Mouse (Mus musculus): ENCODE measurements at regions not wholly inside any gene's neighbourhood (a gene's known extent, or its start where the extent isn't known, plus 50 kb on each side); places are given as distances from the start of the nearest gene placed in this dataset.

- TF ChIP-seq TAL1 (IDR thresholded peaks at IDR 0.05; ENCODE audit: low read length), result no peak
- no peak for TF ChIP-seq BHLHE40 (IDR thresholded peaks at IDR 0.05; ENCODE audit: borderline replicate concordance, low read depth, low read length)
- no peak for TF ChIP-seq HCFC1 (IDR thresholded peaks at IDR 0.05; ENCODE audit: low read depth, low read length)
- H3K9me3 ChIP-seq (replicated peaks; ENCODE audit: insufficient read depth, low read length), result no peaks in the 10 kb centered on the region
Measured at GRCm38 (mm10) chr2:171765071-171765470, 278.2 kb downstream of the Cbln4 start.

DNA sequence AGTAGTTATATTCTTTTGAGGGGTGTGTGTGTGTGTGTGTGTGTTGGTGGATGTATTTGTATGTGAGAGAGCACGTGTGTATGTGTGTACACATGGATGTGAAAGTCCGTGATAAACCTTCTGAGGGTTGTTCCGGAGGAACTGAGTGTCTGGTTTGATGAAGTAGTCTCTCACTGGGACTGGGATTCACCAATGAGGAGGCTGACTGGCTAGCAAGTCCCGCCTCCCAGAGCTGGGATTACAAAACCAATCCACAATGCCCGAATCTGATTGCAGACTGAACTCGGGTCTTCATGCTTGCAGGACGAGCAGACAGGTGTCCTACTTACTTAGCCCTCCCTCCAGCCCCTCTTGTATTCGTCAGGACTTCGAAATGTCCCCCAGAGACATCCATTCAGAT lies 289.8 kb downstream of the Cbln4 start:
- Histone ChIP-seq H3K9me3 (replicated peaks; ENCODE audit: insufficient read depth, low read length) (no peaks in the 10 kb centered on the region), H3K27me3 (ENCODE audit: control insufficient read depth in 1 of 2, insufficient read depth in 2 of 2, low read length in 2 of 2) (no peaks in the 10 kb centered on the region), H3K4me3 (ENCODE audit: control insufficient read depth in 1 of 2, insufficient read depth in 1 of 2, low read depth in 2 of 2, low read length in 2 of 2) (no peak overlapping the region), H3K4me1 (ENCODE audit: control insufficient read depth in 1 of 2, insufficient read depth in 2 of 2, low read length in 2 of 2) (no peaks in the 10 kb centered on the region), H3K9ac (ENCODE audit: control insufficient read depth, low read depth, low read length, poor library complexity, severe bottlenecking) (no peak overlapping the region), H3K27ac (ENCODE audit: control insufficient read depth, low read depth, low read length) (no peak overlapping the region), H3K79me2 (ENCODE audit: control insufficient read depth, insufficient read depth, low read length, poor library complexity) (no peaks in the 10 kb centered on the region), H3K36me3 (ENCODE audit: control insufficient read depth in 1 of 2, insufficient read depth in 2 of 2, low read length in 2 of 2) (no peaks in the 10 kb centered on the region)
- no peak for TF ChIP-seq TCF12 (IDR thresholded peaks at IDR 0.05; ENCODE audit: low read depth, low read length)
- TF ChIP-seq ZKSCAN1 (IDR thresholded peaks at IDR 0.05; ENCODE audit: low read depth, low read length), result no peak
- TF ChIP-seq CTCF (IDR thresholded peaks at IDR 0.05 in 2 of 3, conservative IDR thresholded peaks at IDR 0.05 in 1 of 3; ENCODE audit: control insufficient read depth in 1 of 3, insufficient read depth in 1 of 3, low read depth in 2 of 3, low read length in 3 of 3, poor library complexity in 1 of 3, severe bottlenecking in 1 of 3), result no peak
- no peak for TF ChIP-seq MYB (IDR thresholded peaks at IDR 0.05; ENCODE audit: low read depth, low read length)
- TF ChIP-seq POLR2AphosphoS2 (IDR thresholded peaks at IDR 0.05; ENCODE audit: low read length), result no peak
- TF ChIP-seq TBP (IDR thresholded peaks at IDR 0.05; ENCODE audit: low read depth, low read length), result no peak
- TF ChIP-seq MAFK (IDR thresholded peaks at IDR 0.05; ENCODE audit: borderline replicate concordance, low read depth, low read length), result no peak
- no peak for TF ChIP-seq MAX (IDR thresholded peaks at IDR 0.05; ENCODE audit: low read length)
- TF ChIP-seq POLR2AphosphoS5 (IDR thresholded peaks at IDR 0.05; ENCODE audit: borderline replicate concordance, low read depth, low read length), result no peak
- no peak for TF ChIP-seq ELF1 (IDR thresholded peaks at IDR 0.05; ENCODE audit: low read depth, low read length)
- TF ChIP-seq EP300 (IDR thresholded peaks at IDR 0.05; ENCODE audit: low read depth in 1 of 2, low read length in 2 of 2), result no peak
- TF ChIP-seq SIN3A (IDR thresholded peaks at IDR 0.05; ENCODE audit: low read length), result no peak
- no peak for TF ChIP-seq UBTF (IDR thresholded peaks at IDR 0.05; ENCODE audit: borderline replicate concordance, insufficient read depth, low read depth, low read length)
- no peak for TF ChIP-seq ZC3H11A (IDR thresholded peaks at IDR 0.05; ENCODE audit: low read depth, low read length)
- TF ChIP-seq ZNF384 (IDR thresholded peaks at IDR 0.05; ENCODE audit: low read depth, low read length), result no peak
- DNase-seq (ENCODE audit: low read depth, low spot score), result no peak

More at GRCm38 (mm10) chr2:171765071-171765470, 278.2 kb downstream of the Cbln4 start:
- Histone ChIP-seq H3K4me3 (ENCODE audit: control insufficient read depth in 1 of 2, insufficient read depth in 1 of 2, low read depth in 2 of 2, low read length in 2 of 2) (no peak overlapping the region), H3K36me3 (ENCODE audit: control insufficient read depth in 1 of 2, insufficient read depth in 2 of 2, low read length in 2 of 2) (no peaks in the 10 kb centered on the region), H3K27me3 (ENCODE audit: control insufficient read depth in 1 of 2, insufficient read depth in 2 of 2, low read length in 2 of 2) (no peaks in the 10 kb centered on the region), H3K4me1 (ENCODE audit: control insufficient read depth in 1 of 2, insufficient read depth in 2 of 2, low read length in 2 of 2) (no peaks in the 10 kb centered on the region), H3K79me2 (ENCODE audit: control insufficient read depth, insufficient read depth, low read length, poor library complexity) (no peaks in the 10 kb centered on the region), H3K27ac (ENCODE audit: control insufficient read depth, low read depth, low read length) (no peak overlapping the region), H3K9ac (ENCODE audit: control insufficient read depth, low read depth, low read length, poor library complexity, severe bottlenecking) (no peak overlapping the region)
- no peak for DNase-seq (ENCODE audit: low read depth, low spot score)

Measured in MEL (cell line).